Mouse (Mus musculus) liver, postnatal 0 days (tissue): ENCODE data around the gene 1110051M20Rik. TPM values are rescaled to one million over a fixed set of nuclear protein-coding genes. Genes with fewer than 3 reads are reported as not detected.
A peak's percentile ranks its signal among the peaks of the same experiment; 100 is the strongest.
"Not testable (repeated sequence)": the region's sequence is repeated elsewhere in the genome, so short reads cannot be mapped to it uniquely, and the experiment has no call there.

Experiments
- ATAC-seq: fragments of 200-750 bp; cut with Nextera tagmentation; 2 replicates; pipeline ENCODE4 v1.8.0; 2017; ENCODE audit warnings: mild to moderate bottlenecking, moderate library complexity
- DNase-seq: peaks from one replicate; pipeline ENCODE4 v3.0.0-alpha.2; 2016
- H3K27ac ChIP-seq: fragments of 300-500 bp; sonication (generic); 2 replicates; pipeline ENCODE4 v1.5.1; 2014; ENCODE audit warnings: antibody characterized with exemption, moderate library complexity, mild to moderate bottlenecking, low read depth
- H3K27me3 ChIP-seq: fragments of 300-500 bp; sonication (generic); 2 replicates; pipeline ENCODE4 v1.6.1; 2014; ENCODE audit warnings: low read length, control low read depth, mixed read lengths; ENCODE audit not compliant: insufficient read depth
- H3K36me3 ChIP-seq: fragments of 300-500 bp; sonication (generic); replicated peaks from 2 replicates; pipeline ENCODE4 v1.6.1; 2014; ENCODE audit warnings: mild to moderate bottlenecking, control low read depth, low read length, moderate library complexity, mixed read lengths; ENCODE audit not compliant: insufficient read depth
- H3K4me1 ChIP-seq: fragments of 300-500 bp; sonication (generic); 2 replicates; pipeline ENCODE4 v1.6.1; 2014; ENCODE audit warnings: antibody characterized with exemption, mild to moderate bottlenecking, control low read depth; ENCODE audit not compliant: insufficient read depth
- H3K4me2 ChIP-seq: fragments of 300-500 bp; sonication (generic); 2 replicates; pipeline ENCODE4 v1.6.1; 2014; ENCODE audit warnings: low read depth, mild to moderate bottlenecking, low read length, moderate library complexity, mixed read lengths
- H3K4me3 ChIP-seq: fragments of 300-500 bp; sonication (generic); 2 replicates; pipeline ENCODE4 v1.5.1; 2014; ENCODE audit warnings: low read depth, low read length
- H3K9ac ChIP-seq: fragments of 300-500 bp; sonication (generic); replicated peaks from 2 replicates; pipeline ENCODE4 v1.6.1; 2014; ENCODE audit warnings: mild to moderate bottlenecking, moderate library complexity
- H3K9me3 ChIP-seq: fragments of 300-500 bp; sonication (generic); 2 replicates; pipeline ENCODE4 v1.6.1; 2016; ENCODE audit warnings: mild to moderate bottlenecking, control low read depth, low read length, mixed read lengths
- CTCF ChIP-seq: sonication (generic); IDR thresholded peaks from 2 replicates; pipeline ENCODE4 v1.5.1; 2016; ENCODE audit warnings: antibody characterized with exemption, low read depth
- EP300 ChIP-seq: IDR thresholded peaks from 2 replicates; pipeline ENCODE4 v1.6.1; 2016; ENCODE audit warnings: antibody characterized with exemption, low read depth, mild to moderate bottlenecking
- WGBS: fragments of 180-500 bp; shearing (Covaris S2); extraction: QIAGEN DNeasy Blood & Tissue Kit; methylation state at CpG from one replicate; pipeline ENCODE4 v1.1.7; 2014; ENCODE audit not compliant: insufficient replicate concordance; 5-methylcytosine and 5-hydroxymethylcytosine counted together
- microRNA-seq: library from miRNA; unstranded; fragments of <30 nt; microRNA quantifications from one replicate; pipeline ENCODE4, GENCODE M21; 2016
- polyA plus RNA-seq: library from polyadenylated mRNA; unstranded; fragments of >200 nt; fragmentation: Nextera tagmentation; extraction: Ambion mirVana; gene quantifications from 2 replicates; pipeline ENCODE4 v1.2.1, GENCODE M21; 2015

The 1110051M20Rik gene
- polyA plus RNA-seq, 1 experiment from 2014 or later, result 5.5 TPM

GRCm38 (mm10) chr2:91244557-91245228 is 199.8 kb downstream of the 1110051M20Rik start:
- whole genome bisulfite sequencing, result 55% methylated on average over 5 of the region's 5 CpGs
- Histone ChIP-seq H3K9ac (no peak overlapping the region), H3K4me3 (no peak overlapping the region), H3K4me2 (no peak overlapping the region), H3K9me3 (no peaks in the 10 kb centered on the region), H3K27me3 (no peaks in the 10 kb centered on the region), H3K27ac (no peak overlapping the region), H3K36me3 (no peaks in the 10 kb centered on the region), H3K4me1 (peaks cover 8% of the 10 kb centered on the region; the same call in 1 of the 2 replicates)
- DNase-seq (no peak), ATAC-seq (peak; percentile 40; the same call in 1 of the 2 replicates)
- TF ChIP-seq EP300 (peak; percentile 42; the same call in 1 of the 2 replicates), CTCF (no peak)

DNA sequence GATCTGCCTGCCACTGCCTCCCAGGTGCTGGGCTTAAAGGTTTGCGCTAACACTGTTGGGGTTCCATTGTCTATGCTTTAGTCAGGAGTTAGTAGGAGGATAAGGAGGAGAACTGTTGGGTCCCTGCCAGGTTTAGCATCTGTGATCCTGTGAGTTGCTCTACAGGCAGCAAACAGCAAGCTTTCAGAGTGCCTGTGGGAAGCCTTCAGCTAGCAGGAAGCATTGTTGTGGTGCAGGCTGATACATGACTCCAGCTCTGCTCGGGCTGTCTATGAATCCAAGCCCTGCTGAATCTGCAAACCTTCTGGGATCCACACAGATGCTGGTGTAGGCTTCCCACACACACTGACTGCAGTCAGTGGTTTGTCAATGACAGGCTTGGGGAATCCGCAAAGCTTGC is 201.1 kb downstream of the 1110051M20Rik start:
- DNase-seq, result no peak
- no peak overlapping the region for H3K9ac ChIP-seq
- H3K4me1 ChIP-seq, result peaks cover 8% of the 10 kb centered on the region; the same call in 1 of the 2 replicates
- H3K9me3 ChIP-seq, result no peaks in the 10 kb centered on the region
- H3K4me2 ChIP-seq, result no peak overlapping the region
- TF ChIP-seq EP300 (no peak), CTCF (no peak)
- no peaks in the 10 kb centered on the region for H3K27me3 ChIP-seq
- H3K27ac ChIP-seq, result peak overlapping the region; percentile 42; the same call in 1 of the 2 replicates
- H3K36me3 ChIP-seq, result no peaks in the 10 kb centered on the region
- no peak overlapping the region for H3K4me3 ChIP-seq
- 80% methylated on average over 3 of the region's 3 CpGs for WGBS
- ATAC-seq, result no peak

- Histone ChIP-seq H3K36me3 (no peaks in the 10 kb centered on the region), H3K27ac (peak overlapping the region; percentile 46), H3K27me3 (no peaks in the 10 kb centered on the region), H3K4me2 (0 out of 2 replicates have a peak overlapping the region, but pooled peaks have one; percentile 1), H3K4me1 (peaks cover 10% of the 10 kb centered on the region; the same call in 1 of the 2 replicates), H3K9ac (no peak overlapping the region), H3K9me3 (no peaks in the 10 kb centered on the region), H3K4me3 (no peak overlapping the region)
- ATAC-seq, result peak; percentile 94
- DNase-seq, result peak; percentile 41
- 35% methylated on average over 5 of the region's 5 CpGs for WGBS
- TF ChIP-seq CTCF, result no peak
- 0 out of 2 replicates have a peak, but pooled peaks have one; percentile 10 for TF ChIP-seq EP300
These were observed 202.0 kb downstream of the 1110051M20Rik start for GRCm38 (mm10) chr2:91242547-91242946.

DNA sequence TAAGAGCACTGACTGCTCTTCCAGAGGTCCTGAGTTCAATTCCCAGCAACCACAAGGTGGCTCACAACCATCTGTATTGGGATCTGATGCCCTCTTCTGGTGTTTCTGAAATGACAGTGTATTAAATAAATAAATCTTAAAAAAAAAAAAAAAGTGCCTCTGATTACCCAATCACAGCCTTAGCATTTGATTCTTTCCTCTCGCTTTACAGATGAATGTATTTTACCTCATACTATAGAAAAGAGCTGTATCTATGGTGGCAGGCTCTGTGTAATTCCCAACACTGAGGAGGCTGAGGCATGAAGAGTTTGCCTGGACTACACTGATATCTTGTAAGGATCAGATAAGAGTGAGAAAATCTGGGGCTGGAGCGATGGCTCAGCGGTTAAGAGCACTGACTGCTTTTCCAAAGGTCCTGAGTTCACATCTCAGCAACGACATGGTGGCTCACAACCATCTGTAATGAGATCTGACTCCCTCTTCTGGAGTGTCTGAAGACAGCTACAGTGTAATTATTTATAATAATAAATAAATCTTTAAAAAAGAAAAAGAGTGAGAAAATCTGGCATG is 206.9 kb downstream of the 1110051M20Rik start:
- peaks cover 13% of the 10 kb centered on the region; the same call in 1 of the 2 replicates for H3K4me1 ChIP-seq
- 16% methylated on average over 4 of the region's 4 CpGs for WGBS
- H3K27ac ChIP-seq, result peak overlapping the region; percentile 92
- not testable (repeated sequence) for H3K9ac ChIP-seq, H3K36me3 ChIP-seq, H3K9me3 ChIP-seq, H3K27me3 ChIP-seq, DNase-seq
- peak; percentile 43 for TF ChIP-seq CTCF
- H3K4me2 ChIP-seq, result peak overlapping the region; percentile 87
- peak; percentile 60 for ATAC-seq
- H3K4me3 ChIP-seq, result peak overlapping the region; percentile 61

DNA sequence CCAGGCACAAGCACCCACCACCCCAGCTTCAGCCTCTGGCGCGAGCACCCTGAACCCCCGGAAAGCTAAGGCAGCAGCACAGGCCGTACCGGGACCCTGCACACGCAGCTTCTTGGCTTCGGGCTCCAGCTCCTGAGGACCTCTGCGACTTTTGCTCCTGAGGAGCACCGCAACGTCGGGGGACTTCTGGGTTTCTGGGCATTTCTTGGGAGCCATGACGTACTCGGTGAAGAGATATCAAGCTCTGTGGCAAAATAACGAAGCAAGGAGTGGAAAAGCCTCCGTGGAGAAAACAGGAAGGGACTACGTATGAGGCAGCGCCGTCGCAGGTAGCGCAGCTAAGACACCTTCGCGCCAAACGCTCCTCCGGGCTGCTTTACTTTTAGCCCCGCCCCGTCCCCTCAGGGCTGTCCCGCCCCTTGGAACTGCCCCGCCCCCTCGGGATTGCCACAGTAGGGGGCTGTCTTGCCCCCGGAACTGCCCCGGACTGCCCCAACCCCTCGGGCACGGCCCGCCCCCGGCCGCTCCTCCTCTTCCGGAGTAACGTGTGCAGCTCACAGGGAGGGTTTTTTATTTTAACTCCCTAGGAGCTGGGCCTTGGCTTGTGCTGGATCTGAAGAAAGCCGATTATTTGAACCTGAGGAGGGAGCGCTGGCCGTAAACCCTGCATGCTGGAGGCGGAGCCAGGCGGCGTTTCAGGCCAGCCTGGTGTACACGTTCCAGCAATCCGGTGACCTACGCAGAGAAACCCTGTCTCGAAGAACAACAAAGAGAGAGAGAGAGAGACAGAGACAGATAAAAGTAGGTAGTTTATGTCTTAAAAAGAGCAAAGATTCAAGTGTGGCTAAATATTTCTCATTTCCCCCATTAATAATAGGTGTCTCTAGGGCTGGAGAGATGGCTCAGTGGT is 207.6 kb downstream of the 1110051M20Rik start, which contains the start of gene Ddb2:
TSS of gene Ddb2 (minus strand) at position 382 of the 910 bp plus-strand sequence.
- Histone ChIP-seq H3K4me3 (peak within 1 kb of the TSS; percentile 61), H3K9me3 (no peaks in the 10 kb centered on the region), H3K4me1 (peaks cover 9% of the 10 kb centered on the region; the same call in 1 of the 2 replicates), H3K9ac (peak within 1 kb of the TSS; percentile 69), H3K27me3 (no peaks in the 10 kb centered on the region), H3K4me2 (peak within 1 kb of the TSS; percentile 87), H3K36me3 (0 out of 2 replicates have a peak, but pooled peaks cover 4% of the 10 kb centered on the region), H3K27ac (peak within 1 kb of the TSS; percentile 92)
- 1% methylated on average over 48 of the region's 48 CpGs for WGBS
- TF ChIP-seq EP300, result peak; percentile 62; the same call in 1 of the 2 replicates
- TF ChIP-seq CTCF, result no peak
- DNase-seq (peak; percentile 99), ATAC-seq (peak; percentile 99)

GRCm38 (mm10) chr2:91229735-91230134 is 214.8 kb downstream of the 1110051M20Rik start:
- 80% methylated on average over 2 of the region's 2 CpGs for WGBS
- DNase-seq, result no peak
- Histone ChIP-seq H3K9me3 (no peaks in the 10 kb centered on the region), H3K4me2 (no peak overlapping the region), H3K4me1 (no peaks in the 10 kb centered on the region), H3K27me3 (no peaks in the 10 kb centered on the region), H3K4me3 (no peak overlapping the region), H3K27ac (no peak overlapping the region), H3K36me3 (0 out of 2 replicates have a peak, but pooled peaks cover 6% of the 10 kb centered on the region), H3K9ac (no peak overlapping the region)
- no peak for ATAC-seq
- TF ChIP-seq CTCF (no peak), EP300 (no peak)

Small RNA genes lying within 50 kb of the gene (microRNA-seq; reads per million reads assigned to microRNA genes)
- gene Gm22071, result not detected

Other genes starting within 250 kb of the 1110051M20Rik start
- gene Nr1h3, start 241.9 kb downstream of the 1110051M20Rik start, polyA plus RNA-seq, result 30.0 and 31.0 TPM in 2 replicates
- 13.0 and 14.1 TPM in 2 replicates for gene Acp2, start 241.8 kb downstream of the 1110051M20Rik start, polyA plus RNA-seq
- 4.0 and 4.2 TPM in 2 replicates for gene Ddb2, start 207.7 kb downstream of the 1110051M20Rik start, polyA plus RNA-seq
- gene Pacsin3, start 188.8 kb downstream of the 1110051M20Rik start, polyA plus RNA-seq, result 27.8 and 28.5 TPM in 2 replicates
- gene Arfgap2, start 179.7 kb downstream of the 1110051M20Rik start, polyA plus RNA-seq, result 64.2 and 65.1 TPM in 2 replicates
- gene Lrp4, start 12.8 kb upstream of the 1110051M20Rik start, polyA plus RNA-seq, result 1.4 and 1.5 TPM in 2 replicates
- 18.0 and 22.1 TPM in 2 replicates for gene Ckap5, start 82.1 kb upstream of the 1110051M20Rik start, polyA plus RNA-seq
- 1,300 and 1,356 TPM in 2 replicates for gene F2, start 191.7 kb upstream of the 1110051M20Rik start, polyA plus RNA-seq
- 1.8 and 2.1 TPM in 2 replicates for gene Zfp408, start 205.1 kb upstream of the 1110051M20Rik start, polyA plus RNA-seq
- 27.3 and 28.1 TPM in 2 replicates for gene Arhgap1, start 205.2 kb upstream of the 1110051M20Rik start, polyA plus RNA-seq